Mouse (Mus musculus): ENCODE measurements around the gene H2-T23.

Gene H2-T23

DNA sequence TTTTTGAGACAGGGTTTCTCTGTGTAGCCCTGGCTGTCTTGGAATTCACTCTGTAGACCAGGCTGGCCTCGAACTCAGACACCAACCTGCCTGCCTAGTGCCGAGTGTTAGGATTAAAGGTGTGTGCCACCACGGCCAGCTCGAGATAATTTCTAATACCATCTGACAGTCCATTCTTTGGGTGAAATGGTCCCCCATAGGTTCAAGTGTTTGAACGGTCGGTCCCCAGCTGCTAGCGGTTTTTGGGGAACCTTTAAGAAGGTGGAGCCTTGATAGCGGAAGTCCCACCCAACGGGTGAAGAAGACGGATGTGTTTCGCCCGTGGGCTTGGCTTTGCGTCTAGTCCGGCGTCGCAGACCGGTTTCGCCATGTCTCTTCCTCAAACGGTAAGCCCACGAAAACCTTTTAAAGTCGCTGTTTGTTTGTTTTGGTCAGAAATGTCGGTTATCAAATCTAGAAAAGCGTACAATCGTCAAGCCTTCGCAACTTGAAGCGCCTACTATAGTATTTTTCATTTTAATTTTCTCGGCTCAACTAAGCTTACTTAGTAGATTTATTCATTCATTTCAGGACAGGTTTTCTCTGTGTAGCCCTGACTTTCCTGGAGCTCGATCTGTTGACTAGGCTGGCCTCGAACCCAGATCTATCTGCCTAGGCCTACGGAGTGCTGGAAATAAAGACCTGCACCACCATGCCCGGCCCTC, 38.3 kb downstream of the H2-T23 start:
- peak; percentile 67 to 76 for DNase-seq (ENCODE audit: low spot score in 2 of 2)

DNA sequence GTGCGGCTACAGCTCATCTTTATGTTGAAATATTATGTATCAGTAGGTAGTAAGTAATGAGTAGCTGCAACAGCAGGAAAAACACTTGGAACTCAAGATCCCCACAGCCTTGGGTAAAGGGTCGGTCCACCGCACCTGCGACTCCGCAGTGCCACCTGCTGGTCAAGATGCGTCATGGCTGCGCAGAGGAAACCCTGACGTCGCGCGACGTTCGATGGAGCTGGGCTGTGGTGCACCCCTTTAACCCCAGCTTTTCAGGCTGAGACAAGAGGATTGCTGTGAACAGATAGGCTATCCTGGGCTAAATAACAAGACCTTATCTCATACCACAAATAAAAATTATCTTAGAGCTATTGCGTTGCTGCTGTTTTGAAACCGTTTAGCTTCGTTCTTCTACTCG, 39.0 kb downstream of the H2-T23 start:
- peak in 1 of 2 experiments; percentile 76 for DNase-seq (ENCODE audit: low spot score in 2 of 2)

DNA sequence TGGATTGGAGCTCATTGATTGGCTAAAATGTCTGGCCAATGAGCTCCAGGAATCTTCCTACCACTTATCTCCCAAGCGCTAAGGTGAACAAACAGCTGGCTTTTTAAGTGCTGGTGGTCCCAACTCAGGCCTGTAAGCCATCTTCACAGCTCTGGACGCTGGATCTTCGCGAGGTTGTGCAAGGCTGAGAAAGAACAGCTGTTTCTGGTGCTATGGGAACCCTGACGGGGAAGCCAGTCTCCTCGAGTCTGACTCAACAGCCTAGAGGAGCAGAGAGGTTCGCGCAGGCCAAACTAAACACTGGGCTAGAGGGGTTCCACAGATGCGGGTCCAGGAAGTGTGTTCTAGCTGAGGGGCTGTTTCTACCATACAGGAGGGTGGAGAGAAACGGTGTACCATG, 40.9 kb downstream of the H2-T23 start:
- no peak for DNase-seq (ENCODE audit: low spot score in 2 of 2)

DNA sequence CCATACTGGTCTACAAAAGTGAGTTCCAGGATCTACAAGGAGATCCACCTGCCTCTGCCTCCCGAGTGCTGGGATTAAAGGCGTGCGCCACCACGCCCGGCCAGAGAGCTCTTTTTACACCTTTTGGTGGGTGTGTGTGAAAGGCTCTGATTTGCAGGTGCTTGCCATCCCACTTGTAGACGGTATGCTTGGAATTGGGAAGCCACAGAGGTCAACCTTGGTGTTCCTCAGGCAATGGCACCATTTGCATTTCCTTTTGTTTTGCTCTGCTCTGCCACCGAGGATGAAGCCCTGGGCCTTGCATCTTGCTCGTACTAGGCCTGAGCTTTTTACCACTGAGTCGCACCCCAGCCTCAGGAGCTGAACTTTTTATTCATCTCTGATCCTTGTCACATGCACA, 50.9 kb downstream of the H2-T23 start:
- no peak for DNase-seq (ENCODE audit: low spot score in 2 of 2)

DNA sequence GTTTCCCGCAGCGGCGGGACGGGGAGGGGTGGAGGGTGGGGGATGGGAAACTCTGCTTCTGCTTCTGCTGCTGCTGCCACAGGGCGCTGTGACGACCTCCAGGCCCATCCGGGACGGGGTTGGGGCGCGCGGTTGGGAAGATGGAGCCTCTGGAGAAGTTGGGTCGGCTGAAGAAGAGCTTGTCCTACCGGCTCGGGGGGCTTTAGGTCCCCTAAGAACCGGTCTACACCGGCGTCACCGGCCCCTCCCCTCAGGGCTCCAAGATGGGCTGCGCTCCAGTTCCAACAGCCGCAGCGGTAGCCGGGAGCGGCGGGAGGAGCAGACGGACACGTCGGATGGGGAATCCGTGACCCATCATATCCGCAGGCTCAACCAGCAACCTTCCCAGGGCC, 52.3 kb downstream of the H2-T23 start:
- peak; percentile 51 to 59 for DNase-seq (ENCODE audit: low spot score in 2 of 2)

Measured in frontal cortex, postnatal 10 days (tissue).